Mouse (Mus musculus) cortical plate, adult 2 months (tissue): ENCODE measurements around the gene Etl4.

Experiments
- CTCF ChIP-seq: fragments of 200-500 bp; IDR thresholded peaks from 2 replicates; pipeline ENCODE4 v1.5.1; 2011; ENCODE audit warnings: mild to moderate bottlenecking, control low read depth, low read length; ENCODE audit not compliant: insufficient read depth; ENCODE audit errors: extremely low read depth
- POLR2A ChIP-seq: fragments of 200-500 bp; IDR thresholded peaks from 2 replicates; pipeline ENCODE4 v1.6.1; 2011; ENCODE audit warnings: mild to moderate bottlenecking, low read length, control low read depth; ENCODE audit not compliant: insufficient read depth; ENCODE audit errors: extremely low read depth

GRCm38 (mm10) chr2:19933836-19934235 is 24.3 kb downstream of the Etl4 start:
- TF ChIP-seq POLR2A, result no peak
- TF ChIP-seq CTCF, result no peak
